Mouse (Mus musculus) monocyte, adult 5-6 weeks (primary cell): Measurements from ENCODE around the gene Nfia. TPM values are rescaled to one million over a fixed set of nuclear protein-coding genes. Genes with fewer than 3 reads are reported as not detected.

Experiments
- ATAC-seq: fragments of 153-309, 156-312 bp; replicated peaks from 2 replicates; pipeline ENCODE4 v1.8.0; 2017; ENCODE audit warnings: mild to moderate bottlenecking; ENCODE audit not compliant: low TSS enrichment, insufficient number of reproducible peaks, severe bottlenecking, poor library complexity, low FRiP score
- total RNA-seq: library from RNA; stranded (forward); fragments of 200-1000, 200-491, 200-594 nt; gene quantifications from 3 replicates; pipeline ENCODE4 v1.2.3, GENCODE M21; 2017

Gene Nfia
- total RNA-seq: 0.67 to 2.1 TPM (median 0.75 TPM) in 3 replicates

DNA sequence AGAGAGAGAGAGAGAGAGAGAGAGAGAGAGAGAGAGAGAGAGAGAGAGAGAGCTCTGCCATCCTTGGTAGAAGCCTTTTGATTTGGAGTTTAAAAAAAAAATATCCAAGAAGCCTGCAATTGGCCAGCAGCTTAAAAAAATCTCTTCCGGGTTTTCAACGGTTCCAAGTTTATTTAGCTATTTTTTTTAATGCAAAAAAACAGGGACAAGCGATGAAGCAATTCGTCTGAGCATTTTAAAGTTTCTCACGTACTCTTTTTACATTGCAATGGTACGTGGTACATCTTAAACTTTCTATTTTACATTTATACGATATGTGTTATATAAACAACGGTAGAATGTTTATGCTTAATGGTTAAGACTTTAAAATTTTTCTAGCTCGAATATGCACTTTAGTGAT is at the start of gene Nfia:
Gene Nfia (plus strand): TSS at position 94 of the 400 bp plus-strand sequence.
- no peak for ATAC-seq

DNA sequence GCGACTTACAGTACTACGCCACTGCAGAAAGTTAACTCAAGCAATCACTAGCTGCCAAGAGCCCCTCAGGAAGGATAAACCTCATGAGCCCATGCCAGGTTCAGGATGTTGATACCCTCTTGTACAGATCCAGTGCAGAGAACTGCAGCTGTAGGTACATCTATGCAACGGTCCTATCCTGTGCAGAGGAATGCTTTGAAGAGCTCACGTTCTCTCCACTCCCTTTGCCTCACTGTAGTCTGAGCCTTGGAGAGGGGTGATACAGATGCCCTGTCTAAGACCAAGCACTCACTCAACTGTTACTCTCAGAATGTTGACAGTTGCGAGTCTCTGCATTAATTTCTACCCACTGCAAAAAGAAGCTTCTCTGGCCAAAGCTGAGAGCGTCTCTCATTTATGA is 49.2 kb upstream of the Nfia start:
- no peak for ATAC-seq

DNA sequence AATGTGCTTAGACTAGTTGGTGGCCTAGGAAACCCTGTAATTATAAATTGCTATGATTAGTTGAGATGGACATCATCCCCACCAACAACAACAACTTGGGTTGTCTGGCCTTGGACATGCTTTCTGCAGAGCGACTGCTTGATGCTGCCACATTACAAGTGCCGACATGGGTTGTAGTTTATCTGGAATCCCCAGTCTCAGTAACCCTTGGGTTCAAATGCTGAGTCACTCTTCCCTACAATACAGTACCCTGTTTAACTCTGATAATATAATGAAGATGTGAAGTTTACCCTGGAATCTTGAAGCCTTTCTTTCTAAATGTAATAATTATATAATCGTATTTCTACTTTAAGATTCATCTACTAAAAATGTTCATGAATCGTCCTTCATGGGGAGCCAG is 44.0 kb upstream of the Nfia start:
- no peak for ATAC-seq

DNA sequence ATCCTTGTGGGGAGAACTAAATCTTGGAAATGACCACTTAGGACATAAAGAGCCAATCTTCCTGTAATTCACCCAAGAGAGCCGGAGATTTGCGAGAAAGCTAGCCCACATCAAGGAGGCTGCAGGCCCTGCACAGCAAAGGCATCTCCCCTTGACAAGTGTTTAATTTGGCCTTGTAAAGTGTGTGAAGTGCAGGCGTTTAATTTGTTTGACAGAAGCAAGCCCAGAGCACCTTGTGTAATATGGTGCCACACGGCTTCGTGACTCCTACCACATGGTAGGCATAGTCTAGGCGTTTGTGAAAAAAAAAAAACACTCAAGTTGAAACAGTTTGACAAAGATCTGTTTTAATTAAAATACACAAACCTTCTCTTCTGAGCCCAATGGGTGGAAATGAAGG is 42.5 kb upstream of the Nfia start:
- ATAC-seq: no peak

DNA sequence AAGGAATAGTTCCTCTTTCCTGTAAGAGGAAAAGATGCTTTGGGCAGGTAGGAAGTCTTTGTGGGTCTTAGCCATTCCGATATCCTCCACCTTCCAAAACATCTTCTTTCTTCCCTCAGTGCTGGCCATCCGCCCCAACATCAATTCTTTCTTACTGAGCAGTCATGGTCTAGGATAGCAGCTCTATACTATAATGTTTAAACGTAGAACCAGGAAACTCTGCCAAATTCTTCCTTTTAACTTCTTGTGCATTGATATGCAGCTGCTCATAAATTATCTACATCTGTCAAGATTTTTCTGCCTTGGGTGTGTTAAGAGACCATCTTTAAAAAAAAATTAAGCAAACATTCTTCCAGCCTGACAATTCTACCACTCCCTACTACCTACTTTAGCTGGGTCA is 42.1 kb upstream of the Nfia start:
- ATAC-seq: no peak

DNA sequence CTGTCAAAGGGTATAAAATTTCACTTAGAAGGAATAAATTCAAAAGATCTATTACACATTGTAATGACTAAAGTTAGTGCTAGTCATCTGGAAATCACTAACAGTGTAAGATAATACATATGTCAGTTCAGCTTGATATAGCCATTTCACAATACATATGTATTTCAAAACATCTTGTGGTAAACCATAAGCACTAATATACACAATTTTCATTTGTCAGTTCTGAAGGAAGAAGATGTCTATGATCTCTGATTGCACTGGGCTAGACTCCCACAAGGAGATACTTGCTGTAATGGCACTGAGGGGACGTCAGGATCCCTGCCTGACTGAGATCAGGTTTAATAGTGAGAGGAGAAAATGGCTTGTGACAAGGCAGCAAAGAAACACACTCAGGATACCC is 39.1 kb upstream of the Nfia start:
- no peak for ATAC-seq

DNA sequence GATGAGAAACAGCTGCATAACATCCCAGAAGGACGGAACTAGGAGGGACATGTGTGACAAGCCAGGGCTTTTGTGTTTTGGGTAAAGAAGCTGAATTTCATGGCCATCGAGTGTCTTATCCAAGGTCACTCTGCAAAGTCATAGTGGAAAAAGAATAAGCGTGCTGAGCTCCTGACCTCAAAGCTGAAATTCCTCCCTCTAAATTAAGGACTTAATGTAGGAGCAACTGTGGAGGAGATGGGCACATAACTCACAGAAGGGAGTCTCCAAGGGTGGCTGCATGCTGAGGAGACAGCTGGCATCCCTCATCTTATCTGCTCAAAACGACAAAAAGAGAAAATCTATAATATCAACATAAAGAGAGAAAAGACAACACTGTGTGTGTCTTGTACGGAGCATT is 28.6 kb upstream of the Nfia start:
- ATAC-seq: no peak

DNA sequence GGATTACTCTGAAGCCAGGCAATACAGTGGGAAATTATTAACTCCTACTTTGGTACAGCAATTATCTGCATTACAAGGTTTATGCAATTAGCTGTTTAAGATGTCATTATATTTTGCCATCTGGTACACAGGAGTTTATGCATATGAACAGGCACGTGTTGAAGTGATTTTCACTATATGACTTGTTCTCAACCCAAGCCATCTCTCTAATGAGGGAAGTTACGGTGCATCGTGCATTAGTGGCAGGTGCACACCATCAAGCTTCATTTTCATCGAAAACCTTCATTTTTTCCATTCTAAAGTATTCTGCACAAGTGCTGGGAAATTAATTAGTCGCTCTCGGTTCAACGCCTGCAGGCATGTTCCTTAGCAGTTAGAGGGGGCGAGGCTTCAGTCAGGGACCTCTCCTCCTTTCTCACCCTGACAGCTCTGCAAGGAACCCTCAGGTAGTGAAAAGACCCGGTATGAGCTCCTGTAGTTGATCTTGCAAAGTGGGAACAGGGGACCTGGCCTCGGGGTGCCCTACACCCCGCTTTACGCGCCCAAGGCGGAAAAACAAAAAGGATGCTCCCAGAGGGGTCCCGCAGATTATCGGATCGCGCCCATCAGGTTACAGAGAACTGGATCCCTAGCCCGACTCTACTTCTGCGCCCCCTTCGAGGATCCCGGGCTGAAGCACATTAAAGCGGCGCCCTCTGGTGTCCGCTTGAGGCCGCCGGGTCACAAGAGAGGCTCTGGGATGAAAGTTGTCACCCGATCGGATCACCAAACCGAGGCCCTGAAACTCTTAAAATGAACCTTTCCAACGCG is 27.0 kb upstream of the Nfia start:
- ATAC-seq: no peak

DNA sequence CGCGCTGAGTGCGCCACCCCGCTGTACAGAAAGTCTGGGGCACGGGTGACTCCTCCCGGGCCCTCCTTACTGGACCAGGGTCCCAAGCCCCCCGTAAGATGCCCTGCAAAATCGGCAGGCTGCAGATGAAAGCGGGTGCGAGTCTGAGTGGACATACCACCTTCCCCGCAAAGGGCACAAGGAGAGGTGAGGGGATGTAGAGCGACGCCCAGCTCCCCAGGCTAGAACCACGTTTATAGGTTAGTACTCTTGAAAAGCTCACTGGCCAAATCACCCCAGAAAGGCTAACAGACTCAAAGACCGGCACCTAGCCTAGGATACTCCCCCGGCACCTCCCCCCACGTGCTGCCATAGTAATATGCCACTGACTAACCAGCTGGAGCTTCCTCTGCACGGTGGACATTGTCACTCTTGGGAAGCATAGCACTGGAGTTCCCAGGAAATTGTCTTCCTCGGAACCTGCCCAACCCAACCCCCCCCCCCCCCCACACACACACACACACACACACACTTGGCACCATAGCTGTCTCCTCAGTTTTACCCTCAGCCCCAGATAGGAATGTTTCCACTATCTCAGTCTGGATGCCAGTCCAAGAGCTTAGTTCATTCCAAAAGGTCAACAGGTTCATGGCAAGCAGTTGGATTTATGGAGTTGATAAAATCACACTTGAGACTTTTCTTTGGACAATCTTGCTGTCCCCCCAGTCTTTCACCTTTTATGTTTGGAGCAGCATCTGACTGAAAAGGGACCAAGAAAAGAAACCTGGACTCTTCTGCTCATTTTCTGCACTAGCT is 26.2 kb upstream of the Nfia start:
- no peak for ATAC-seq

DNA sequence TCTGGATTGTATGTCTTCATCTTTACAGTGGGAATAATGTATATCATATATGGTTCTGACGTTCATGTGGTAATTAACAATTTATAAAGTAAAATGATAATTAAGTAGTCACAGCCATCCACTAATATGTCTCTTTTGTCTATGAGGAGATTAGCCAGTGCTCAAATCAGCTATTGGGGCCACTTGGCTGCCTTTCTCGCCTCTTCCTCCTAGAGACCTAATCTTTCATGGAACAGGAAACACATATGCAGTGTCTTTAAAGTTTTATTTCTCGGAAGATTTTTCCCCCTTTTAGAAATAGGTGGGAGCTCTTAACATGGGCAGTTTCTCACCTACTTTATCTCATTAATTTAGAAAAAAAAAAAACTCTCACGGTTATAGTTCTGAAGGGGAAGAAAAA is 22.1 kb upstream of the Nfia start:
- ATAC-seq: no peak

DNA sequence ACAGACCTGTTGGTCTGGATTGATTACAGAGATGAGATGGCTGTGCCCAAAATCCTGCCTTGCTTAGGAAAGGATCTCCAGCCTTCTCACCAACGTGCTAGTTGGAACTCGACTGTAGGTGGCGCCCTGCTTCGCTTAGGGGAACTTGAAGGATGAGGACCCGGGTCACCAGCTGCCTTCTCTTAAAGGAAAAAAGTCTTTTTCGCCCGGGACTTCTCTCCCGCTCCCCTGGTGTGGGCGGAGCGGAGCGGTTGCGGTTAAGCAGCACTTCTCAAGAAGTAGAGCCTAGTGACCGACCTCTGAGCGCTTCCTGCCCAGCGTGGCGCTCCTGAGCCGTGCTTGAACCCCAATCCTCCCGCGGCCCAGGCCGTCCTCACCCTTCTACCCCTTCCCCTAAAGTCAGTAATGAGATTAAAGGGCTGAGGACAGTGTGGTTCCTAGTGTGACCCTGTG is 21.5 kb upstream of the Nfia start:
- peak; percentile 88 for ATAC-seq

DNA sequence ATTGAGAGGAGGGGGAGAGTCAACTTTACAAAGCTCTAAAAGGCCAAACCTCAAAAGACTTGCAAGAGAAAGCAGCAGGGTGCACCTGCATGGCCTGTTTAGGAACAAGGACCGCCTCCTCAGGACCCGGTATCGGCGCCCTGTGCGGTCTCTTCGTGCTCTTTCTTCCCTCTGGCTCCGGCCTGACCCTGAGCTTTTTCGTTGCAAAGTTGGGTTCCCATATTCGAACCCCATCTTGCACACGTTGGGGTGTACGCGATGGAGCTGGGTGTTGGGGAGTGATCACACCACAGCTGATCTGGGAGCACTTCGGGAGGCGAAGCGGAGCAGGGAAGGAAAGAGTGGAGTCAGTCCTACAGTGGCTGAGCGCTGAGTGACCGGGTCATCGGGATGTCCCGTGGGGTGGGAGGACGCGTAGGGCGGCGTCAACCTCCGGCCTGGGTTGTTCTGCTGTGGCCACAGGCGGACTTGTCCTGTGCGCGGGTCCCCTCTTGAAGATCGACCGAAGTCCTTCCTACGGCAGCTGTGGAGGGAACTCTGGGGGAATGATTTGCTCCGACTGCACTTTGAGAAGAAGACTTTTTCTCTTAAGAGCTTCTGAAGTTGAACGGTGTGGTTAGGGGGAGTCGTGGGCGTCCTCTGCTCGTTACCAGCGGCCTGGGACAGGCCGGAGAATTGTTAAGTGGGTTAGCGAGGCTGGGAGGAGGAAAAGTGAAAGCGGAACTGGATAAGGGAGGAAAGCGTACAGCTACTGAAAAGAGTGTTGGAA is 20.9 kb upstream of the Nfia start:
- peak; percentile 41; the same call in 1 of the 2 replicates for ATAC-seq

DNA sequence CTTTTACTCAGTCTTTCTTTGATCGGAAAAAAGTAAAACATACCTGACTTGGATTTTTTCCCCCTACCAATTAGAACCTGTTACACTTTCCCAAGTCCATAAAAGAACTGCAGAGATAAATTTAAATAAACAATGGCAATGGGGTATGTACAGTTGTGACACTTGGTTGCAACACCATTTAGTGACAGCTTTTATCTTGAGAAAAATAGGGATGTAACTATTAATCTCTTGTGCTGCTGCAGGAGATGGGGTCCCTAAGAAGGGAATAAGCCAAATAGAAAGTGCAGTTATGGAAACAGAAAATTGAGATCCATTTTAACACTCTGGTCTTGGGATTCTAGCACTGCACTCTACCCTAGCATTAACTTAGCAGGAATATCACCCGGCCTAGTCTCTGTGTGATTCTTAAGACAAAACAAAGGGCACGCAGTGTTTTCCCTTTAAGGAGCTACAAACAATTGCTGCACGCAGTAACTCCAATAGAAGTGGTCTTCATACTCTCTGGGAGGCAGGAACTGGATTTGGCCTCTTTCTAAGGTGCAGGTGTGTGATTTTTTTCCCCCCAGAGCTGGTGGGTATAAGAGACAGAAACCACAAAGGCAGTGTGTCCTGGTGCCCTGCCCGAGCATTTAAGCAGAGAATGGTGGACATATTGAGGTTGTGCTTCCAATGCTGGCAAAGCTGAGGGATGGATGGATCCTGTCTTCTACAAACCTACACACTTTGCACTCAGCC is 20.1 kb upstream of the Nfia start:
- no peak for ATAC-seq

DNA sequence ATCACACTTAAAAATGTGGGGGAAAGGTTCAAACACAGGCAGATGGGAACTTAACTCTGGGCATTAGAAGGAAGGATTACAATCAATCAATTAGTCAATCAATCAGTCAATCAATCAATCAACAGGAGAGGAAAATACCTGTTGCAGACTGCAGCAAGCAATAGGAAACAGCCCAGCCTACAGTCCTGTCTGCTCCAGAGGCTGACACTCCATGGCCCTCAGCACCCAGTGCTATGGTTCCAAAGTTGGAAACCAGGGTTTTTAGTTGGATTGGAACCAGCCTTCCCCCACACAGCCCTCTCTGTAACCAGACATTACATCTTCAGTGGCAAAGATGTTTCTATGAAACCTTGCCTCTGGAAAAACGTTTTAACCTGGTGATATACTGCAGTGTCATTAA is 19.0 kb upstream of the Nfia start:
- ATAC-seq: no peak

DNA sequence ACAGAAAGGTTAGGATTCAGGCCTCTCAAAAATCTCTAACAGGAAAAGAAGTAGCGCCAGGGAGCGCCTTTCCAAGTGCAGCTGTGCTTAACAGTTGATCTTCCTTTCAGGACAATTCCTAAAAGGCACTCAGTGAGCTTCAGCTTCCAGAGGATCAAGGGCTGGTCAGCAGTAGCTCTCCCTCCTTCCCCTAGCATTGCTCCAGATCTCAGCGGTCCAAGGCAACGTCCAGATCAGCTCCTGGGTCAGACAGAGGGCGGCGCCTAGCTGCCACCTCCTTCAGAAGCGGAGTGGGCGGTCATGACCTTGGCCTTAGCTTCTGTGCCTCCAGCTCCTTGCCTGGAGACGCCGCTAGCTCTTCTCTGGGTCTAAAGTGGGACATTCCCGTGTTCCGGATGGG is 18.3 kb upstream of the Nfia start:
- ATAC-seq: no peak

DNA sequence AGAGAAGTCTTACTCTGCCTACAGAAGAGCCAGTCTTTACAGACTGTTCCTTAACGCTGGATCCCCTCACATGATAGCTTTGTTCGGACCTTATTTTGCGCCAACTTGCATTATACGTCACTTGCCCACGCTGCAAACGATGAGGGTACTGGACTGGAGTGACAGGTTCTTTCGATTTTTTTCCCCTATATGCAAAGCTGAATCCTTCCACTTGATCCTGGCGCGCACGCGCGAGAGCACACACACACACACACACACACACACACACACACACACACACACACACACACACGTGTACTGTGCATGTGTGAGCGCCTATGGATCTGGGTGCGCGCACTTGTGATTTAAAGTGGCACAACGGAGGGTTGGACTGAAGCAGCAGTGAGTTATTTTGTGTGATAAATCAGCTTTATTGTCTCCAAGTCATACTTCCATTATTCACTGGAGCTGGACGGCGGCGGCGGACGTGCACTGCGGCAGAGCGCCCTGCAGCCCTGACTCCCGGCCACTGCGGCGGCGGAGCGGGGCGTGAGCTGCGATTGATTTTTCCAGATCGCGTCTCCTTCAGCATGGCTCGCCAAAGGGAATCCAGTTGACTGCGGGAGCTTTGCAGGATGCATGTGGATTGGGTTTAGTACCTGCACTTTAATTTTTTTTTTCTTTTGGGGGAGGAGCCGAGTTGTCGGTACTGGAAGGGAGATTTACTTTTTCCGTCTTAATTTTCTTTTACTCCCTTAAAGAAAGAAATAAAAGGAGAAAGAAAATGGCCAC is 15.1 kb upstream of the Nfia start:
- peak; percentile 24; the same call in 1 of the 2 replicates for ATAC-seq

DNA sequence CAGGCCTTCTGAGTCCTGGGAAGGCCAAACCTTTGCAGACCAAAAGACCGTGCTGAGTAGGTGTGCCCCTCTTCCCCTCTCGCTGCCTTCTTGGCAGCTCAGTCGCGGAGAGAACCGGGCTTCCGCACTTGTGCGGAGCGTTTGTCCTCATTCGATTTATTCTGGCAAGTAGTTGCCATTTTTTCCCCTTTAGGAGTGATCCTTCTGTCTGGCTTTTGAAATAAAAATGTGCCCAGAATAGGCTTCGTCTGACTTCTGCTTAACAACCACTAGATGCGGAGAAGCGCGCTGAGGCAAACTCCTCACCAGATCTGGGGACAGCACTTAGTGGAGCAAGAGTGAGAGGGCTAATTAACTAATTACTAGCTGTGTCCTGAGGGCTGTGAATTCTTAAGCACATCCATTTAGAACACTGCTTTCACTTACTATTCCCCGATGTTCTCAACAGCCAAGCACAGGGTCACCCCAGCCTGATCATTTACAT is 14.5 kb upstream of the Nfia start:
- no peak for ATAC-seq

DNA sequence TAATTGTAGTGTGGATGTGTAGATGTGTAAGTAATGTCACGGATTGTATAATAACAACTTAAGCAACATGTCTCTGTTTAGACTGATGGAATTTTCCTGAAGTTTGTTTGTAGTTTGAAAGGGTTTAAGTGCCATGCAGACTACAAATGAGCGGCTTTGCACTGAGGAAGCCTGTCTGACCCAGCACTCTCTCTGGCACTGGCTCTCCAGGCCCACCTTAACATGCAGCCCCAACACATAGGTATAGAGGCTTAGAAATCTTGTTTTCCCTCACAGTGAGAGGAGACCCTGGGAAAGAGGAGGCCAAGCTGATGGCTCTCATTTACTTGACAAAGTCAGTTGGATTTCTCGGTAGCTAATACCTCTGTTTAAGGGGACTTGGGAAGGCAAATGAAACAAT is 13.9 kb upstream of the Nfia start:
- no peak for ATAC-seq
